Mouse (Mus musculus): ENCODE results near the gene Ctcfl. TPM values are rescaled to one million over a fixed set of nuclear protein-coding genes. Genes with fewer than 3 reads are reported as not detected.
"Not testable (repeated sequence)": the region's sequence is repeated elsewhere in the genome, so short reads cannot be mapped to it uniquely, and the experiment has no call there.

Gene Ctcfl
- polyA plus RNA-seq, 1 experiment: 0.62 TPM

- no peaks in the 10 kb centered on the region for H3K27me3 ChIP-seq (ENCODE audit: control insufficient read depth, insufficient read depth, low read length)
- H3K27ac ChIP-seq (ENCODE audit: control insufficient read depth, insufficient read depth, low read depth, low read length): no peak overlapping the region
- no peaks in the 10 kb centered on the region for H3K4me1 ChIP-seq (ENCODE audit: control insufficient read depth, insufficient read depth, low read length)
- TF ChIP-seq POLR2A (IDR thresholded peaks at IDR 0.05; ENCODE audit: control insufficient read depth, low read depth, low read length) (no peak), CTCF (IDR thresholded peaks at IDR 0.05; ENCODE audit: control insufficient read depth, insufficient read depth, insufficient replicate concordance, low read depth, low read length) (peak; percentile 59; the same call in 1 of the 2 replicates)
- no peak overlapping the region for H3K4me3 ChIP-seq (ENCODE audit: control insufficient read depth, low read depth, low read length)
- H3K36me3 ChIP-seq (ENCODE audit: control insufficient read depth, insufficient read depth, low read length): no peaks in the 10 kb centered on the region
Observed at GRCm38 (mm10) chr2:173106889-173107785, 12.2 kb downstream of the Ctcfl start.

- TF ChIP-seq POLR2A (IDR thresholded peaks at IDR 0.05; ENCODE audit: control insufficient read depth, low read depth, low read length) (no peak), CTCF (IDR thresholded peaks at IDR 0.05; ENCODE audit: control insufficient read depth, insufficient read depth, insufficient replicate concordance, low read depth, low read length) (no peak)
- H3K36me3 ChIP-seq (ENCODE audit: control insufficient read depth, insufficient read depth, low read length): no peaks in the 10 kb centered on the region
Observed at GRCm38 (mm10) chr2:173106409-173106808, 12.9 kb downstream of the Ctcfl start.

DNA sequence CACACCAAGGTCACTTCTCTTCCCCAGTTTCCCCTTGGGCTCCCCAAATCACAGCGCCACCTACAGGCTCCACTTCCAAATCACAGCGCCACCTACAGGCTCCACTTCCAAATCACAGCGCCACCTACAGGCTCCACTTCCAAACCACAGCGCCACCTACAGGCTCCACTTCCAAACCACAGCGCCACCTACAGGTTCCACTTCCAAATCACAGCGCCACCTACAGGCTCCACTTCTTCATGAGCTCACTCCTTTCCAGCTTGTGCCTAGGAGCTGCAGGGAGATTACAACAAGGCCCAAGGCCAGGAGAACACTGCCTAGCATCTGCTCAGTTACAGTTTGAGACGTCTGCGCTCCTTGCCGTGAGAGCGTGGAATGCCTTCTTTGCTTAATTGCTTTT lies 22.0 kb downstream of the Ctcfl start:
- not testable (repeated sequence) for H3K27me3 ChIP-seq (ENCODE audit: control insufficient read depth, insufficient read depth, low read length); H3K27ac ChIP-seq (ENCODE audit: control insufficient read depth, insufficient read depth, low read depth, low read length); H3K4me1 ChIP-seq (ENCODE audit: control insufficient read depth, insufficient read depth, low read length); H3K36me3 ChIP-seq (ENCODE audit: control insufficient read depth, insufficient read depth, low read length); H3K4me3 ChIP-seq (ENCODE audit: control insufficient read depth, low read depth, low read length)
- peak; percentile 75; the same call in 1 of the 2 replicates for TF ChIP-seq CTCF (IDR thresholded peaks at IDR 0.05; ENCODE audit: control insufficient read depth, insufficient read depth, insufficient replicate concordance, low read depth, low read length)

More at GRCm38 (mm10) chr2:173106409-173106808, 12.9 kb downstream of the Ctcfl start:
- no peak overlapping the region for H3K4me3 ChIP-seq (ENCODE audit: control insufficient read depth, low read depth, low read length)
- H3K4me1 ChIP-seq (ENCODE audit: control insufficient read depth, insufficient read depth, low read length): no peaks in the 10 kb centered on the region
- no peak overlapping the region for H3K27ac ChIP-seq (ENCODE audit: control insufficient read depth, insufficient read depth, low read depth, low read length)
- H3K27me3 ChIP-seq (ENCODE audit: control insufficient read depth, insufficient read depth, low read length): no peaks in the 10 kb centered on the region

DNA sequence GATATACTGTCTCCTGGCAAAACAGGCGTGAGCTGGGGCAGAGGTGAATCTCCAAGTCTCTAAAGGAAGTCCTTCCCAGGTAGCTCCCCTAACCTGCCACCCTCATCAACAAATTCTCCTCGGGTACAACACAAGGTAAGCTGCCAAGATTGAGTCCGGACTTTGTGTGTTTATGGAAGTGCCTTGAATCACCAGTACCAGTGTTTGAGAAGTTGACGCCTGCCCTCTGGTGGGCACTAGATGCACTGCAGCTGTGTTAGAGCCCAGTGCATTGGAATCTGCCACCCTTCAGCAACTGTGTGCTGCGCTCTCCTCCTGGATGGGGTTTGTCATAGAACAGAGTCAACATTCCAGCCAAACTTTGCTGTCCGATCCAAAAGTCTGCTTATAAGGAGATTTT lies 29.9 kb downstream of the Ctcfl start:
- no peaks in the 10 kb centered on the region for H3K27me3 ChIP-seq (ENCODE audit: control insufficient read depth, insufficient read depth, low read length)
- no peak overlapping the region for H3K4me3 ChIP-seq (ENCODE audit: control insufficient read depth, low read depth, low read length)
- TF ChIP-seq POLR2A (IDR thresholded peaks at IDR 0.05; ENCODE audit: control insufficient read depth, low read depth, low read length) (no peak), CTCF (IDR thresholded peaks at IDR 0.05; ENCODE audit: control insufficient read depth, insufficient read depth, insufficient replicate concordance, low read depth, low read length) (peak; percentile 95)
- no peak overlapping the region for H3K27ac ChIP-seq (ENCODE audit: control insufficient read depth, insufficient read depth, low read depth, low read length)
- H3K36me3 ChIP-seq (ENCODE audit: control insufficient read depth, insufficient read depth, low read length): no peaks in the 10 kb centered on the region
- H3K4me1 ChIP-seq (ENCODE audit: control insufficient read depth, insufficient read depth, low read length): no peaks in the 10 kb centered on the region

DNA sequence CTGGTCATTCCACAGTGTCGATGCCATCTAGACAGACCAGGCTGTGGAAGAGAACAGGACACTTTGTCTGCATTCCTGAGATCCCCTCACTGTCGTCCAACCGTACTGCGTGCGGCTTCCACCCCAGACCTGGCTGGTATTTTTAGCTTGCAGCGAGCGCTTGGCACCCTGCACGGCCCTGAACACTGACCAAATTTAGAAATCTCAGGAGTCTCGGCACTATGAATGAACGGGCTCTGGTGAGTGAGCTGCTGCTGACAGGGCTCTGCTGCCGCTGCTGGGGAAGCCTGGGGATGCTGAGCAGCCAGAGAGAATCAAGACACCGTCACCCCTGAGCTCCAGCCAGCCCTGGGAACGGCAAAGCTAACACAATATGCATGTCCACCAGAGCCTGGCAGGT lies 31.9 kb downstream of the Ctcfl start:
- Histone ChIP-seq H3K27ac (ENCODE audit: control insufficient read depth, insufficient read depth, low read depth, low read length) (no peak overlapping the region), H3K4me1 (ENCODE audit: control insufficient read depth, insufficient read depth, low read length) (no peaks in the 10 kb centered on the region; the same call in 1 of the 2 replicates), H3K4me3 (ENCODE audit: control insufficient read depth, low read depth, low read length) (no peak overlapping the region), H3K36me3 (ENCODE audit: control insufficient read depth, insufficient read depth, low read length) (no peaks in the 10 kb centered on the region), H3K27me3 (ENCODE audit: control insufficient read depth, insufficient read depth, low read length) (no peaks in the 10 kb centered on the region)
- TF ChIP-seq CTCF (IDR thresholded peaks at IDR 0.05; ENCODE audit: control insufficient read depth, insufficient read depth, insufficient replicate concordance, low read depth, low read length) (no peak), POLR2A (IDR thresholded peaks at IDR 0.05; ENCODE audit: control insufficient read depth, low read depth, low read length) (no peak)

GRCm38 (mm10) chr2:173085763-173086162 lies 33.6 kb downstream of the Ctcfl start:
- H3K4me3 ChIP-seq (ENCODE audit: control insufficient read depth, low read depth, low read length): no peak overlapping the region
- H3K27me3 ChIP-seq (ENCODE audit: control insufficient read depth, insufficient read depth, low read length): no peaks in the 10 kb centered on the region
- TF ChIP-seq POLR2A (IDR thresholded peaks at IDR 0.05; ENCODE audit: control insufficient read depth, low read depth, low read length) (no peak), CTCF (IDR thresholded peaks at IDR 0.05; ENCODE audit: control insufficient read depth, insufficient read depth, insufficient replicate concordance, low read depth, low read length) (no peak)
- no peak overlapping the region for H3K27ac ChIP-seq (ENCODE audit: control insufficient read depth, insufficient read depth, low read depth, low read length)
- no peaks in the 10 kb centered on the region for H3K36me3 ChIP-seq (ENCODE audit: control insufficient read depth, insufficient read depth, low read length)
- H3K4me1 ChIP-seq (ENCODE audit: control insufficient read depth, insufficient read depth, low read length): no peaks in the 10 kb centered on the region; the same call in 1 of the 2 replicates

DNA sequence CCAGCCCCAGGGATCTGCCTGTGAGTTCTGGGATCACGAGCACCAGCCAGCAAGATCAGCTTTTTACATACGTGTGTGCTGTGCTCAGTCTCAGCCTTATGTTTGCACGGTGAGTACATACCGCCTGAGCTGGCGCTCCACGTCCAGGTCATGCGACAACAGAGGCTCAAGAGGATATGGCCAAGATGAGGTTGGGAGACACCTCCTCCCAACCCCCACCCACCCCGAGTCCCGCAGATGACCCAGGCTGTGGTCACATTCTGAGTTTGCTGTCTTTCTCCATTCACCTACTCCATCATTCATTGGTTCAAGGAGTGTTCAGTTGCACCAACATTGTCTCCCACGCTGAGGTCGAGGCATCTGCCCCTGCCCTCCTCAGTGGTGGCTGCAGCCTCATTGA lies 34.5 kb downstream of the Ctcfl start:
- TF ChIP-seq POLR2A (IDR thresholded peaks at IDR 0.05; ENCODE audit: control insufficient read depth, low read depth, low read length) (no peak), CTCF (IDR thresholded peaks at IDR 0.05; ENCODE audit: control insufficient read depth, insufficient read depth, insufficient replicate concordance, low read depth, low read length) (no peak)
- Histone ChIP-seq H3K4me3 (ENCODE audit: control insufficient read depth, low read depth, low read length) (peak overlapping the region; percentile 28), H3K4me1 (ENCODE audit: control insufficient read depth, insufficient read depth, low read length) (no peaks in the 10 kb centered on the region; the same call in 1 of the 2 replicates), H3K27ac (ENCODE audit: control insufficient read depth, insufficient read depth, low read depth, low read length) (no peak overlapping the region), H3K36me3 (ENCODE audit: control insufficient read depth, insufficient read depth, low read length) (no peaks in the 10 kb centered on the region), H3K27me3 (ENCODE audit: control insufficient read depth, insufficient read depth, low read length) (no peaks in the 10 kb centered on the region)

Data from testis, adult 2 months (tissue).